Mouse (Mus musculus) ES-Bruce4 (cell line): ENCODE measurements around the gene Osgep. TPM values are rescaled to one million over a fixed set of nuclear protein-coding genes. Genes with fewer than 3 reads are reported as not detected.
"Not testable (repeated sequence)": the region's sequence is repeated elsewhere in the genome, so short reads cannot be mapped to it uniquely, and the experiment has no call there.

Experiments
- H3K27ac ChIP-seq: 2 replicates; pipeline ENCODE4 v1.5.1; 2012; ENCODE audit warnings: low read length, inconsistent platforms; ENCODE audit not compliant: insufficient read depth
- H3K27me3 ChIP-seq: 2 replicates; pipeline ENCODE4 v1.6.1; 2012; ENCODE audit warnings: mild to moderate bottlenecking, low read length, inconsistent platforms; ENCODE audit not compliant: control insufficient read depth, poor library complexity, insufficient read depth, severe bottlenecking
- H3K36me3 ChIP-seq: 2 replicates; pipeline ENCODE4 v1.6.1; 2012; ENCODE audit warnings: inconsistent platforms, mild to moderate bottlenecking, low read length, moderate library complexity; ENCODE audit not compliant: control insufficient read depth, poor library complexity, insufficient read depth, severe bottlenecking
- H3K4me1 ChIP-seq: one replicate; pipeline ENCODE4 v1.8.1; 2011; ENCODE audit warnings: low read length; ENCODE audit not compliant: control insufficient read depth, insufficient read depth
- H3K4me3 ChIP-seq: 2 replicates; pipeline ENCODE4 v1.5.1; 2011; ENCODE audit warnings: low read depth, mild to moderate bottlenecking, low read length
- H3K9ac ChIP-seq: 2 replicates; pipeline ENCODE4 v1.6.1; 2012; ENCODE audit warnings: low read depth, mild to moderate bottlenecking, inconsistent platforms; ENCODE audit not compliant: poor library complexity, severe bottlenecking
- H3K9me3 ChIP-seq: replicated peaks from 2 replicates; pipeline ENCODE4 v1.6.1; 2012; ENCODE audit warnings: mild to moderate bottlenecking, low read length, inconsistent platforms; ENCODE audit not compliant: control insufficient read depth, poor library complexity, insufficient read depth, severe bottlenecking
- CTCF ChIP-seq: IDR thresholded peaks from one replicate; pipeline ENCODE4 v1.8.1; 2011; ENCODE audit warnings: low read depth, low read length
- EP300 ChIP-seq: IDR thresholded peaks from 2 replicates; pipeline ENCODE4 v1.6.1; 2011; ENCODE audit warnings: low read depth, low read length; ENCODE audit not compliant: insufficient read depth
- POLR2A ChIP-seq: IDR thresholded peaks from one replicate; pipeline ENCODE4 v1.8.1; 2011; ENCODE audit warnings: low read length; ENCODE audit not compliant: insufficient read depth
- polyA plus RNA-seq: library from polyadenylated mRNA; stranded (reverse); fragments of >200 nt; gene quantifications from 2 replicates; pipeline ENCODE4 v1.2.4, GENCODE M21; 2011; ENCODE audit warnings: low read depth; ENCODE audit not compliant: missing spikeins, insufficient read depth, insufficient read length

Osgep gene
- polyA plus RNA-seq, 1 experiment: 72.5 TPM

- TF ChIP-seq CTCF (no peak), EP300 (no peak), POLR2A (no peak)
- peaks cover 4% of the 10 kb centered on the region for H3K9me3 ChIP-seq
- peaks cover 3% of the 10 kb centered on the region for H3K36me3 ChIP-seq
- H3K4me1 ChIP-seq: no peaks in the 10 kb centered on the region
- no peak overlapping the region for H3K4me3 ChIP-seq
- H3K9ac ChIP-seq: no peak overlapping the region
- H3K27ac ChIP-seq: no peak overlapping the region
- no peaks in the 10 kb centered on the region for H3K27me3 ChIP-seq
Measured at GRCm38 (mm10) chr14:50866966-50867365, 57.7 kb downstream of the Osgep start.

- not testable (repeated sequence) for H3K4me3 ChIP-seq, H3K4me1 ChIP-seq, H3K9me3 ChIP-seq, H3K27me3 ChIP-seq, H3K27ac ChIP-seq, H3K36me3 ChIP-seq, H3K9ac ChIP-seq
Measured at GRCm38 (mm10) chr14:50865005-50865404, 59.7 kb downstream of the Osgep start.

GRCm38 (mm10) chr14:50862641-50863040 is 62.1 kb downstream of the Osgep start:
- TF ChIP-seq CTCF: no peak
- no peak for TF ChIP-seq POLR2A
- TF ChIP-seq EP300: no peak
- Histone ChIP-seq H3K9ac (no peak overlapping the region), H3K9me3 (peaks cover 7% of the 10 kb centered on the region), H3K4me3 (no peak overlapping the region), H3K36me3 (peaks cover 3% of the 10 kb centered on the region), H3K27me3 (no peaks in the 10 kb centered on the region), H3K4me1 (no peaks in the 10 kb centered on the region), H3K27ac (no peak overlapping the region)

Other genes starting within 250 kb of the Osgep start
- gene Olfr747, start 231.7 kb downstream of the Osgep start, polyA plus RNA-seq: not detected in 2 replicates
- gene Olfr748, start 217.5 kb downstream of the Osgep start, polyA plus RNA-seq: not detected in 2 replicates
- not detected in 2 replicates for gene Olfr749, start 179.8 kb downstream of the Osgep start, polyA plus RNA-seq
- gene Ttc5, start 139.4 kb downstream of the Osgep start, polyA plus RNA-seq: 44.7 and 48.1 TPM in 2 replicates
- gene Ccnb1ip1, start 117.2 kb downstream of the Osgep start, polyA plus RNA-seq: 0.44 TPM in 1 of 2 replicates, not detected in the other
- gene Parp2, start 117.1 kb downstream of the Osgep start, polyA plus RNA-seq: 86.5 and 91.5 TPM in 2 replicates
- gene Tep1, start 54.3 kb downstream of the Osgep start, polyA plus RNA-seq: 12.1 and 19.4 TPM in 2 replicates
- not detected in 2 replicates for gene Klhl33, start 27.4 kb downstream of the Osgep start, polyA plus RNA-seq
- 165 and 181 TPM in 2 replicates for gene Apex1, start 75 bp upstream of the Osgep start, polyA plus RNA-seq
- gene Pip4p1, start 6.0 kb upstream of the Osgep start, polyA plus RNA-seq: 90.3 and 95.5 TPM in 2 replicates
- gene Pnp, start 6.2 kb upstream of the Osgep start, polyA plus RNA-seq: 58.9 and 64.4 TPM in 2 replicates
- 24.9 and 31.0 TPM in 2 replicates for gene Gm49342, start 19.6 kb upstream of the Osgep start, polyA plus RNA-seq
- 6.1 and 9.4 TPM in 2 replicates for gene Pnp2, start 31.1 kb upstream of the Osgep start, polyA plus RNA-seq
- not detected in 2 replicates for gene Rnase10, start 82.9 kb upstream of the Osgep start, polyA plus RNA-seq
- gene Rnase9, start 117.0 kb upstream of the Osgep start, polyA plus RNA-seq: not detected in 2 replicates
- not detected in 2 replicates for gene Rnase11, start 125.3 kb upstream of the Osgep start, polyA plus RNA-seq
- not detected in 2 replicates for gene Rnase12, start 132.8 kb upstream of the Osgep start, polyA plus RNA-seq
- gene Olfr750, start 149.5 kb upstream of the Osgep start, polyA plus RNA-seq: not detected in 2 replicates
- 7.0 and 7.2 TPM in 2 replicates for gene Rnase4, start 166.2 kb upstream of the Osgep start, polyA plus RNA-seq
- 3.2 and 3.6 TPM in 2 replicates for gene Ang, start 166.3 kb upstream of the Osgep start, polyA plus RNA-seq
- gene Eddm3b, start 189.5 kb upstream of the Osgep start, polyA plus RNA-seq: not detected in 2 replicates
- gene Rnase6, start 199.0 kb upstream of the Osgep start, polyA plus RNA-seq: not detected in 2 replicates
- not detected in 2 replicates for gene Rnase1, start 221.9 kb upstream of the Osgep start, polyA plus RNA-seq
- not detected in 2 replicates for gene Rnase2b, start 237.4 kb upstream of the Osgep start, polyA plus RNA-seq